Mouse (Mus musculus) liver, adult (tissue): Measurements from ENCODE around the gene Gm4707.

Source experiments
- GATA4 ChIP-seq: IDR thresholded peaks from 2 replicates; pipeline ENCODE4 v1.6.1; 2014; ENCODE audit warnings: mild to moderate bottlenecking, low read length; ENCODE audit not compliant: insufficient replicate concordance

The Gm4707 gene

DNA sequence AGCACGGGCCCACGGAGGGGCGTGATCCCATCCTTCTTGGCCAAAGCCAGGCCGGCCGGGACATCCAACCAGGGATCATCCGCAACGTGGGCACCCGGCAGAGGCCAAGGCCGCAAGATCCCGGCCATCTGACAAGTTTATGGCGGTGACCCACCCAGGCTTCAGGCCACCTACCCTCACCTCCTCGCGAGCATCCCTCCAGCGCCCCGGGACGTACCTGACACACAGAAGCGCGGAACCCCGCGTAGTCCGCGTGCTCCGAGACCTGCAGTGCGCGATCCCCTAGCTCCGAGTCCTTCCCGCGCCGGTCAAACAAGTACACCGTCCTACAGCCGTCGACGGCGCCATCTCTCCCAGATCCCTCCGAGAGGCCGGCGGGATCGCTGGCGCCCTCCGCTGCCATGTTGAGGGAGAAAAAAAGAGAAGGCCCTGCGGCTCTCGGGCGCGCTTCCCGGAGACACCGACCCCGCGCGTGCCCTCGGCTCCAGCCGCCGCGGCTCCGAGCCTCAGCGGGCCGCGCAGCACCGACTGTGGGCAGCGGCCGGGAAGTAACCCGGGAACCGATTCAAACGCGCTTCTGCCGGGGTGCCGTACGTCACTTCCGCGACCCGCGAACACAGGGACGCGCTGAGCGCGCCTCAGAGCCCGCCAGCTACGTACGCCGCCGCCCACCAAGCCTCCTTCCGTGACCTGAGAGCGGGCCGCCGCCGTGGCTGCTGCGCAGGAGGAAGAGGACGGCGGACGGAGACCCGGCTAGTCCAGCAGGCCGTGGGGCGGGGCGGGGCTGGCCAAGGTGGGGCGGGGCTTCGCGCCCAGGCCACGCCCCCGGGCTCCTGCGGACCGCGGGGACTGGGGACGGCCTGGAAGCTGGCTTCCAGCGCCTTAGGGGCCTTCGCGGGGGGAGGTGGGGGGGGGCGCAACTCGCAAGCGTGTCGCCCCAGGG lies 15.3 kb upstream of the Gm4707 start, which contains the start of gene Smchd1:
Gene Smchd1, minus strand, starts transcription at position 582 of the 943 bp plus-strand sequence.
- peak; percentile 10; the same call in 1 of the 2 replicates for TF ChIP-seq GATA4

DNA sequence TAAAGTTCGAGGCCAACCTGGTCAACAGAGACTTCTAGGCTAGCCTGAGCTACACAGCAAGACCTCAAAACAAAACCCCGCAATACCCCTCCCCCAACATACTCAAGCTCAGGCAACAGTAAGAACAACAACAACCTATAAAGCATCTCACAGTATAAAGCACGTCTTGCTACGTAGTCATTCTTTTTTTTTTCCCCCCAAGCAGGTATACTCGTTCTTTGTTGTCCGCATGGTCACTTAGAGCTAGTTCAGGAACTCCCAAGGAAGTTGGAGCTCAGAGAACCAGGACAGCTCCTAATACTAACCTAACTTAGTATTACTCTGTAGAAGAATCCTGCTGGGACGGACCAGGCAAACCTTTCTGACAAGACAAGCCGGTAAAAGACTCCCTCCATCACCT lies 14.4 kb upstream of the Gm4707 start:
- no peak for TF ChIP-seq GATA4

DNA sequence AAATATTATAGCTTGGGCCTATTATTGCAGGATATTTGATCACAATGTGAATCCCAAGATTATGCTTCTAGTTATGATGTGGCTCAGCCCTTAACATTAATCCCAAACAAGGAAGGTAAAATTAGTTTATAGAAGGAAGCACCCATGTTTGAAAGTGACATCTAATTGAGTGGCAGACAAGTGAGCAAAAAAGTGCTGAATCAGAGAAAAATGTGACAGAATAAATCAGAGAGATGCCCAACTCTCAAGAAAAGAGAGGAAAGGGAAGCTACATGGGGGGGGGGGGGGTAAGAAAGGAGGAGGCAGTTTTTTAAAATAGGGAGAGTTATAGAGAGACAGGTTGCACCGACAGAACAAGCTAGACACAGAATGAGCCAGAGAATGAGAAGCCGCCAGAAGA lies 11.5 kb upstream of the Gm4707 start:
- TF ChIP-seq GATA4, result no peak

GRCm38 (mm10) chr17:71460312-71460711 lies 594 bp upstream of the Gm4707 start:
- TF ChIP-seq GATA4, result no peak

- no peak for TF ChIP-seq GATA4
Observed at GRCm38 (mm10) chr17:71445191-71445590, 14.5 kb downstream of the Gm4707 start.

DNA sequence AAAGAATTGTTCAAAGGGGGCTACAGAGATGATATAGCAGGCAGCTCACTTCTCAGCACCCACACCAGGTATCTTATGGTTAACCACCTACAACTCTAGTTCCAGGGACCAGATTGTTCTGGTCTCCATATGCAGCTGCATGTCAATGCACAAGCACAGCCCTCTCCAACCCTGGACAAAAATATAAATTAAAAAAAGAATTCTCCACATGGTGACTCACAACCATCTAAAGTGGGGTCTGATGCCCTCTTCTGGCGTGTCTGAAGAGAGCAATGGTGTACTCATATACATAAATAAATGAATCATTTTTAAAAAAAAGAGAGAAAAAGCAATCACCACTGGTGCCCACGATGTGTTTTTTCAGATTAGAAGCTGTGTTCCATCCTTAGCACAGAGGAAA lies 15.0 kb downstream of the Gm4707 start:
- no peak for TF ChIP-seq GATA4

DNA sequence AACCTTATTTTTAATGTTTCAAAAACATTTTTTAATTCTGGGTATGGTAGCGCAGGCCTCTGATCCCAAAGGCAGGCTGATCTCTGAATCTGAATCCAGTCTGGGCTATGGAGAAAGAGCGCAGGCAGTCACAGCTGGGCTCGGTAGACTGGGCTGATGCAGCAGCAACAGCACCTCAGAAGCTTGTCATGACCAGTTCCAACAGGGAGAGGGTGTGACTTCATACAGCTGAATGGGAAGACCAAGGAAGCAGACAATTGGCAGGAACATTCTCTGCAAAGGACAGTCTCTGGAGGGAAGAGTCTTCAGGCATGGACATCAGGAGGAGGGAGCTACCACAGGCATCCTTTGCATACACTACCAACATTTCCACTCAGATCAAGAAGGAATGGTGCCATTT lies 15.6 kb downstream of the Gm4707 start:
- TF ChIP-seq GATA4, result no peak

GRCm38 (mm10) chr17:71443273-71443672 lies 16.4 kb downstream of the Gm4707 start:
- no peak for TF ChIP-seq GATA4

- no peak for TF ChIP-seq GATA4
Observed at GRCm38 (mm10) chr17:71417008-71417407, 42.7 kb downstream of the Gm4707 start.
